In genomic region chr1:37674266-37674665, GRCm38 (mm10) we compare ENCODE assay signal across 24 mouse cellular contexts. TPM values are rescaled to one million over a fixed set of nuclear protein-coding genes. Genes with fewer than 3 reads are reported as not detected.
DNase-seq lines count a peak whose midpoint lies in the region; ATAC-seq and TF ChIP-seq lines count a peak whose summit lies in the region.
"Had no signal": no experiment of that assay in that cellular context is flagged by ENCODE, and none has a peak within 500 bp of the region (broad histone marks: within the 10 kb centered on the region; RNA-seq: fewer than 3 reads in every experiment).

No protein-coding gene starts in this region.

- no peaks in the 10 kb centered on the region for H3K4me1 ChIP-seq in lung, embryonic 16.5 days (replicated peaks; ENCODE audit: control insufficient read depth, insufficient read depth, low read length)
- H3K4me1 ChIP-seq: embryonic facial prominence, embryonic 13.5 days; forebrain, embryonic 12.5 days; heart, embryonic 10.5 days; hindbrain, embryonic 12.5 days had no signal

- TF ChIP-seq CTCF in layer of hippocampus, adult 2 months (conservative IDR thresholded peaks at IDR 0.05) = no peak

- no peaks in the 10 kb centered on the region for H3K36me3 ChIP-seq in lung, embryonic 16.5 days (ENCODE audit: control insufficient read depth, insufficient read depth, low read length)
- H3K36me3 ChIP-seq: embryonic facial prominence, embryonic 13.5 days; forebrain, embryonic 12.5 days; G1E; heart, embryonic 10.5 days; hindbrain, embryonic 12.5 days had no signal

- DNase-seq in frontal cortex, postnatal 14 days (ENCODE audit: low spot score in 2 of 2) = no peak
- peak; percentile 68 to 80 for DNase-seq in layer of hippocampus, adult 2 months (ENCODE audit: low spot score in 2 of 2)
- DNase-seq in layer of hippocampus, postnatal 25 days (ENCODE audit: extremely low spot score in 1 of 2, low spot score in 1 of 2) = no peak
- DNase-seq in lung, adult 18-20 months = no peak
- no peak for DNase-seq in urinary bladder, adult 18-20 months (ENCODE audit: low spot score in 2 of 2)
- DNase-seq: adrenal gland, adult 8-10 months; adrenal gland, postnatal 36 days; B cell, adult 2 months; cerebellum, adult 11 months; cerebellum, adult 9-10 months; cerebellum, postnatal 25 days; gastrocnemius, postnatal 10 days; heart, adult 18-20 months; heart, postnatal 10 days; heart, postnatal 4 days had no signal

- H3K9me3 ChIP-seq in lung, embryonic 16.5 days (ENCODE audit: control insufficient read depth, low read length) = no peaks in the 10 kb centered on the region
- H3K9me3 ChIP-seq: embryonic facial prominence, embryonic 13.5 days; forebrain, embryonic 12.5 days; G1E; heart, embryonic 10.5 days; hindbrain, embryonic 12.5 days had no signal

- H3K4me2 ChIP-seq in lung, embryonic 16.5 days (ENCODE audit: low read depth, low read length) = no peak overlapping the region
- H3K4me2 ChIP-seq: embryonic facial prominence, embryonic 13.5 days; forebrain, embryonic 12.5 days; hindbrain, embryonic 12.5 days had no signal

- no peak overlapping the region for H3K4me3 ChIP-seq in layer of hippocampus, adult 2 months
- no peak overlapping the region for H3K4me3 ChIP-seq in lung, embryonic 16.5 days (ENCODE audit: low read length)
- H3K4me3 ChIP-seq: embryonic facial prominence, embryonic 13.5 days; forebrain, embryonic 12.5 days; heart, embryonic 10.5 days; hindbrain, embryonic 12.5 days had no signal

- peak overlapping the region; percentile 89 for H3K27ac ChIP-seq in layer of hippocampus, adult 2 months
- no peak overlapping the region for H3K27ac ChIP-seq in lung, embryonic 16.5 days (ENCODE audit: low read length)
- H3K27ac ChIP-seq: embryonic facial prominence, embryonic 13.5 days; forebrain, embryonic 12.5 days; heart, embryonic 10.5 days; hindbrain, embryonic 12.5 days had no signal

- no peak overlapping the region for H3K9ac ChIP-seq in lung, embryonic 16.5 days (ENCODE audit: low read length)
- H3K9ac ChIP-seq: embryonic facial prominence, embryonic 13.5 days; forebrain, embryonic 12.5 days; hindbrain, embryonic 12.5 days had no signal

- ATAC-seq in frontal cortex, adult (ENCODE audit: low TSS enrichment) = 0 out of 2 replicates have a peak, but pooled peaks have one; percentile 10
- ATAC-seq in lung, embryonic 16.5 days (ENCODE audit: low read depth) = peak; percentile 82
- ATAC-seq: CD4-positive, CD25-positive, alpha-beta regulatory T cell, adult 4 months; forebrain, embryonic 16.5 days had no signal

- no peaks in the 10 kb centered on the region for H3K27me3 ChIP-seq in lung, embryonic 16.5 days (ENCODE audit: control insufficient read depth, insufficient read depth, low read depth, low read length)
- H3K27me3 ChIP-seq: embryonic facial prominence, embryonic 13.5 days; forebrain, embryonic 12.5 days had no signal

- WGBS in lung, embryonic 16.5 days = 55% methylated on average over 8 of the region's 8 CpGs

RNA-seq across cellular contexts. Expression of gene 2010300C02Rik, which starts 45.6 kb away (rescaled TPM):
- total RNA-seq in layer of hippocampus, adult 2 months (2021) = 100 to 1,000 TPM; 399 to 415 TPM
- 100 to 1,000 TPM; 377 to 428 TPM for total RNA-seq in layer of hippocampus, postnatal 25 days (2021)
- polyA plus RNA-seq in lung, embryonic 16.5 days (2015; fragmentation: Nextera tagmentation; extraction: Ambion mirVana) = 12.7 and 13.0 TPM in 2 replicates
- polyA plus RNA-seq: G1E had no signal

Comparison
In these comparisons a context has a peak if more than half of its experiments do, and no peak if none do; other contexts are left out.
1. DNase-seq: peak in layer of hippocampus, adult 2 months (2 of 2); none in frontal cortex, postnatal 14 days (0 of 2), layer of hippocampus, postnatal 25 days (0 of 2), lung, adult 18-20 months (0 of 2) and urinary bladder, adult 18-20 months (0 of 2).